Mouse (Mus musculus) hindbrain, embryonic 12.5 days (tissue): Measurements from ENCODE around the gene Ccdc136. TPM values are rescaled to one million over a fixed set of nuclear protein-coding genes. Genes with fewer than 3 reads are reported as not detected.

Experiments used
- ATAC-seq: fragments of 200-750 bp; cut with Nextera tagmentation; 2 replicates; pipeline ENCODE4 v1.8.0; 2017; ENCODE audit warnings: moderate TSS enrichment; ENCODE audit not compliant: low FRiP score
- H3K27ac ChIP-seq: fragments of 300-500 bp; sonication (generic); 2 replicates; pipeline ENCODE4 v1.5.1; 2016; ENCODE audit warnings: mild to moderate bottlenecking
- H3K27me3 ChIP-seq: fragments of 300-500 bp; sonication (generic); 2 replicates; pipeline ENCODE4 v1.6.1; 2016; ENCODE audit warnings: mild to moderate bottlenecking
- H3K36me3 ChIP-seq: fragments of 300-500 bp; sonication (generic); 2 replicates; pipeline ENCODE4 v1.6.1; 2016; ENCODE audit warnings: mild to moderate bottlenecking
- H3K4me1 ChIP-seq: fragments of 300-500 bp; sonication (generic); 2 replicates; pipeline ENCODE4 v1.6.1; 2016
- H3K4me2 ChIP-seq: fragments of 300-500 bp; sonication (generic); replicated peaks from 2 replicates; pipeline ENCODE4 v1.6.1; 2016; ENCODE audit warnings: mild to moderate bottlenecking
- H3K4me3 ChIP-seq: fragments of 300-500 bp; sonication (generic); 2 replicates; pipeline ENCODE4 v1.5.1; 2016; ENCODE audit warnings: mild to moderate bottlenecking
- H3K9ac ChIP-seq: fragments of 300-500 bp; sonication (generic); 2 replicates; pipeline ENCODE4 v1.6.1; 2016; ENCODE audit warnings: mild to moderate bottlenecking, moderate library complexity
- H3K9me3 ChIP-seq: fragments of 300-500 bp; sonication (generic); replicated peaks from 2 replicates; pipeline ENCODE4 v1.6.1; 2016; ENCODE audit warnings: mild to moderate bottlenecking
- WGBS: fragments of 180-500 bp; shearing (Covaris S2); methylation state at CpG from one replicate; pipeline ENCODE4 v1.1.7; 2016; 5-methylcytosine and 5-hydroxymethylcytosine counted together
- polyA plus RNA-seq: library from polyadenylated mRNA; unstranded; fragments of >200 nt; fragmentation: Nextera tagmentation; extraction: Ambion mirVana; gene quantifications from 2 replicates; pipeline ENCODE4 v1.2.1, GENCODE M21; 2016

Gene Ccdc136
- polyA plus RNA-seq, 1 experiment from 2014 or later, result 35.6 TPM

GRCm38 (mm10) chr6:29397575-29397974, 1.5 kb downstream of the Ccdc136 start:
- H3K36me3 ChIP-seq, result no peaks in the 10 kb centered on the region
- H3K27ac ChIP-seq, result 0 out of 2 replicates have a peak overlapping the region, but pooled peaks have one; percentile 30
- 7% methylated on average over 6 of the region's 6 CpGs for WGBS
- H3K9ac ChIP-seq, result peak overlapping the region; percentile 87; the same call in 1 of the 2 replicates
- H3K4me1 ChIP-seq, result peaks cover 17% of the 10 kb centered on the region
- peak overlapping the region; percentile 74 for H3K4me3 ChIP-seq
- peaks cover 22% of the 10 kb centered on the region for H3K27me3 ChIP-seq
- H3K9me3 ChIP-seq, result no peaks in the 10 kb centered on the region
- peak; percentile 23 for ATAC-seq
- peak overlapping the region; percentile 90 for H3K4me2 ChIP-seq

GRCm38 (mm10) chr6:29399851-29400250, 3.7 kb downstream of the Ccdc136 start:
- Histone ChIP-seq H3K4me3 (no peak overlapping the region), H3K36me3 (no peaks in the 10 kb centered on the region), H3K27me3 (peaks cover 19% of the 10 kb centered on the region), H3K4me2 (no peak overlapping the region), H3K9me3 (no peaks in the 10 kb centered on the region), H3K27ac (no peak overlapping the region), H3K9ac (no peak overlapping the region), H3K4me1 (peaks cover 17% of the 10 kb centered on the region)
- WGBS, result 72% methylated on average over 4 of the region's 4 CpGs
- no peak for ATAC-seq

- H3K4me2 ChIP-seq, result peak overlapping the region; percentile 19
- no peak overlapping the region for H3K9ac ChIP-seq
- WGBS, result 10% methylated on average over 34 of the region's 34 CpGs
- no peak overlapping the region for H3K4me3 ChIP-seq
- ATAC-seq, result no peak
- no peaks in the 10 kb centered on the region for H3K9me3 ChIP-seq
- H3K4me1 ChIP-seq, result peaks cover 2% of the 10 kb centered on the region
- H3K36me3 ChIP-seq, result peaks cover 12% of the 10 kb centered on the region; the same call in 1 of the 2 replicates
- no peak overlapping the region for H3K27ac ChIP-seq
- H3K27me3 ChIP-seq, result peaks cover 11% of the 10 kb centered on the region
Measured at GRCm38 (mm10) chr6:29402693-29403342, 6.7 kb downstream of the Ccdc136 start.

- Histone ChIP-seq H3K27ac (no peak overlapping the region), H3K4me2 (no peak overlapping the region), H3K4me3 (no peak overlapping the region), H3K27me3 (peaks cover 11% of the 10 kb centered on the region), H3K36me3 (peaks cover 42% of the 10 kb centered on the region), H3K4me1 (no peaks in the 10 kb centered on the region), H3K9ac (no peak overlapping the region), H3K9me3 (no peaks in the 10 kb centered on the region)
- no peak for ATAC-seq
- 72% methylated on average over 6 of the region's 6 CpGs for WGBS
Measured at GRCm38 (mm10) chr6:29406412-29406811, 10.3 kb downstream of the Ccdc136 start.

GRCm38 (mm10) chr6:29415446-29415845, 19.3 kb downstream of the Ccdc136 start:
- Histone ChIP-seq H3K27me3 (no peaks in the 10 kb centered on the region), H3K9me3 (no peaks in the 10 kb centered on the region), H3K9ac (no peak overlapping the region), H3K36me3 (peaks cover 56% of the 10 kb centered on the region), H3K4me1 (0 out of 2 replicates have a peak, but pooled peaks cover 3% of the 10 kb centered on the region), H3K27ac (no peak overlapping the region), H3K4me3 (no peak overlapping the region), H3K4me2 (no peak overlapping the region)
- no peak for ATAC-seq
- WGBS, result 86% methylated on average over 9 of the region's 9 CpGs

- H3K36me3 ChIP-seq, result peaks cover 20% of the 10 kb centered on the region
- WGBS, result 92% methylated on average over 2 of the region's 2 CpGs
- no peak overlapping the region for H3K4me3 ChIP-seq
Measured at GRCm38 (mm10) chr6:29420596-29420995, 24.5 kb downstream of the Ccdc136 start.

GRCm38 (mm10) chr6:29425118-29425517, 29.0 kb downstream of the Ccdc136 start:
- H3K4me3 ChIP-seq, result no peak overlapping the region
- no peaks in the 10 kb centered on the region; the same call in 1 of the 2 replicates for H3K36me3 ChIP-seq
- H3K9me3 ChIP-seq, result no peaks in the 10 kb centered on the region
- peaks cover 3% of the 10 kb centered on the region; the same call in 1 of the 2 replicates for H3K27me3 ChIP-seq
- 87% methylated on average over 8 of the region's 8 CpGs for WGBS
- no peak for ATAC-seq
- no peak overlapping the region for H3K27ac ChIP-seq
- H3K4me1 ChIP-seq, result no peaks in the 10 kb centered on the region
- H3K9ac ChIP-seq, result no peak overlapping the region
- H3K4me2 ChIP-seq, result no peak overlapping the region

More at GRCm38 (mm10) chr6:29420596-29420995, 24.5 kb downstream of the Ccdc136 start:
- Histone ChIP-seq H3K4me2 (no peak overlapping the region), H3K27ac (no peak overlapping the region), H3K9me3 (no peaks in the 10 kb centered on the region), H3K9ac (no peak overlapping the region), H3K4me1 (0 out of 2 replicates have a peak, but pooled peaks cover 3% of the 10 kb centered on the region), H3K27me3 (no peaks in the 10 kb centered on the region)
- ATAC-seq, result no peak

- Histone ChIP-seq H3K4me2 (no peak overlapping the region), H3K4me3 (no peak overlapping the region), H3K27ac (no peak overlapping the region), H3K4me1 (peaks cover 1% of the 10 kb centered on the region; the same call in 1 of the 2 replicates), H3K9me3 (no peaks in the 10 kb centered on the region), H3K36me3 (no peaks in the 10 kb centered on the region; the same call in 1 of the 2 replicates), H3K27me3 (peaks cover 15% of the 10 kb centered on the region), H3K9ac (no peak overlapping the region)
- ATAC-seq, result no peak
- WGBS, result 75% methylated on average over 6 of the region's 6 CpGs
Measured at GRCm38 (mm10) chr6:29426331-29426730, 30.2 kb downstream of the Ccdc136 start.

- Histone ChIP-seq H3K27ac (no peak overlapping the region), H3K4me1 (peaks cover 16% of the 10 kb centered on the region), H3K27me3 (peaks cover 34% of the 10 kb centered on the region), H3K36me3 (no peaks in the 10 kb centered on the region; the same call in 1 of the 2 replicates), H3K9ac (no peak overlapping the region), H3K4me3 (no peak overlapping the region), H3K9me3 (no peaks in the 10 kb centered on the region), H3K4me2 (no peak overlapping the region)
- ATAC-seq, result no peak
- 53% methylated on average over 4 of the region's 4 CpGs for WGBS
Measured at GRCm38 (mm10) chr6:29428171-29428570, 32.1 kb downstream of the Ccdc136 start.

- Histone ChIP-seq H3K9ac (no peak overlapping the region), H3K27ac (no peak overlapping the region), H3K27me3 (peaks cover 56% of the 10 kb centered on the region), H3K36me3 (no peaks in the 10 kb centered on the region), H3K9me3 (no peaks in the 10 kb centered on the region), H3K4me2 (no peak overlapping the region), H3K4me3 (no peak overlapping the region), H3K4me1 (peaks cover 41% of the 10 kb centered on the region)
- WGBS, result 43% methylated on average over 15 of the region's 15 CpGs
- ATAC-seq, result no peak
Measured at GRCm38 (mm10) chr6:29430681-29431420, 34.7 kb downstream of the Ccdc136 start.

GRCm38 (mm10) chr6:29431473-29431872, 35.4 kb downstream of the Ccdc136 start:
- Histone ChIP-seq H3K4me3 (no peak overlapping the region), H3K9me3 (no peaks in the 10 kb centered on the region), H3K27me3 (peaks cover 56% of the 10 kb centered on the region), H3K4me2 (no peak overlapping the region), H3K27ac (no peak overlapping the region), H3K4me1 (peaks cover 47% of the 10 kb centered on the region), H3K9ac (no peak overlapping the region), H3K36me3 (no peaks in the 10 kb centered on the region)
- WGBS, result 17% methylated on average over 5 of the region's 5 CpGs
- ATAC-seq, result no peak

- no peak for ATAC-seq
- Histone ChIP-seq H3K36me3 (no peaks in the 10 kb centered on the region), H3K9me3 (no peaks in the 10 kb centered on the region), H3K4me2 (no peak overlapping the region), H3K9ac (no peak overlapping the region), H3K4me3 (no peak overlapping the region), H3K4me1 (peaks cover 53% of the 10 kb centered on the region), H3K27me3 (peaks cover 56% of the 10 kb centered on the region), H3K27ac (no peak overlapping the region)
- 51% methylated on average over 3 of the region's 3 CpGs for WGBS
Measured at GRCm38 (mm10) chr6:29432156-29432555, 36.0 kb downstream of the Ccdc136 start.
